Mouse (Mus musculus) erythroblast, embryonic 14.5 days (primary cell): ENCODE measurements around the gene Zpbp. TPM values are rescaled to one million over a fixed set of nuclear protein-coding genes. Genes with fewer than 3 reads are reported as not detected.

Experiments
- H3K27me3 ChIP-seq: 2 replicates; pipeline ENCODE4 v1.6.1; 2012; ENCODE audit warnings: inconsistent platforms; ENCODE audit not compliant: control insufficient read depth
- H3K36me3 ChIP-seq: 2 replicates; pipeline ENCODE4 v1.6.1; 2012; ENCODE audit warnings: mild to moderate bottlenecking, inconsistent platforms; ENCODE audit not compliant: control insufficient read depth
- H3K4me1 ChIP-seq: 2 replicates; pipeline ENCODE4 v1.6.1; 2012; ENCODE audit warnings: inconsistent platforms; ENCODE audit not compliant: control insufficient read depth
- H3K4me3 ChIP-seq: replicated peaks from 2 replicates; pipeline ENCODE3; 2012; ENCODE audit warnings: moderate library complexity, mild to moderate bottlenecking, inconsistent platforms
- H3K9me3 ChIP-seq: 2 replicates; pipeline ENCODE4 v1.6.1; 2012; ENCODE audit warnings: low read length, inconsistent platforms, mixed read lengths; ENCODE audit not compliant: control insufficient read depth
- GATA1 ChIP-seq: IDR thresholded peaks from 2 replicates; pipeline ENCODE4 v1.6.1; 2012; ENCODE audit warnings: low read length, inconsistent platforms, mixed read lengths
- TAL1 ChIP-seq: IDR thresholded peaks from 3 replicates; pipeline ENCODE4 v1.6.1; 2012; ENCODE audit warnings: low read length, inconsistent platforms, mixed read lengths
- polyA plus RNA-seq: library from polyadenylated mRNA; stranded (reverse); fragments of >175 nt; gene quantifications from 2 replicates; pipeline ENCODE4 v1.2.3, GENCODE M21; 2012

The Zpbp gene
- polyA plus RNA-seq, 1 experiment: not detected

DNA sequence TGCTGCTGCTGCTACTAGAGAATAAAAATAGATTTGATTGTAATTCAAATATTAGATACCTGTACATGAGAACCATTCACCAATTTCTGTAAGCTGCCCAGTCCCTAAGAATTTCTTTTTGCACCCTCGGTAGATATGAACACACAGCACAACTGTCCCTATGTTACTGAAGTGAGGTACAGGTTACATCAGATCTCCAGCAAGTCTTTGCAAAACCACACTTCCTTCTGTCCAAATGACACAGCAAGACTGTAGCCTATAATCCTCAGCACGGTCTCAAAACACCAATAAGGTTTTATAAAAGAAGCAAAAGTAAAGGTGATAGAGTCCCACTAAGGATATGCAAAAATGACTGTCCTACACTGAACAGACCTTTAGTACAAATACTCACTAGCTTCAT, 44.9 kb downstream of the Zpbp start:
- Histone ChIP-seq H3K9me3 (no peaks in the 10 kb centered on the region), H3K36me3 (no peaks in the 10 kb centered on the region), H3K27me3 (no peaks in the 10 kb centered on the region), H3K4me3 (no peak overlapping the region), H3K4me1 (no peaks in the 10 kb centered on the region)
- TF ChIP-seq TAL1: no peak
- no peak for TF ChIP-seq GATA1

DNA sequence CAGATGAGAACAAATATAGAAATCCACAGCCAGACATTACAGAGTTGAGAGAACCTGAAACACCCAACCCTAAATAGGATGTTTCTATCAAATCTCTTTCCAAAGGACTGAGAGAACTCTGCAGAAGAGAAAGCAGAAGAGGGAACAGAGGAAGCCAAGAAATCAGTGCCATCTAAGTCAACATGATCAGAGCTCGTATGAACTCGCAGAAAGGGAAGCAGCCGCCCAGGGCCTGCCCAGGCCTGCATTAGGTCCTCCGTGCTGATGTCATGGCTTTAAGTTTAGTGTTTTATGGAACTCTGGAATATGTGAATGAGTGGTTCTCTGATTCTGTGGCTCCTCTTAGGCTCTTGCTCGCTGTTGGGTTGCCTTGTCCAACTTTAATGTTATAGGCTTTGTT, 48.0 kb downstream of the Zpbp start:
- Histone ChIP-seq H3K9me3 (no peaks in the 10 kb centered on the region), H3K36me3 (no peaks in the 10 kb centered on the region), H3K4me3 (no peak overlapping the region), H3K27me3 (no peaks in the 10 kb centered on the region), H3K4me1 (no peaks in the 10 kb centered on the region)
- TF ChIP-seq TAL1 (no peak), GATA1 (no peak)

DNA sequence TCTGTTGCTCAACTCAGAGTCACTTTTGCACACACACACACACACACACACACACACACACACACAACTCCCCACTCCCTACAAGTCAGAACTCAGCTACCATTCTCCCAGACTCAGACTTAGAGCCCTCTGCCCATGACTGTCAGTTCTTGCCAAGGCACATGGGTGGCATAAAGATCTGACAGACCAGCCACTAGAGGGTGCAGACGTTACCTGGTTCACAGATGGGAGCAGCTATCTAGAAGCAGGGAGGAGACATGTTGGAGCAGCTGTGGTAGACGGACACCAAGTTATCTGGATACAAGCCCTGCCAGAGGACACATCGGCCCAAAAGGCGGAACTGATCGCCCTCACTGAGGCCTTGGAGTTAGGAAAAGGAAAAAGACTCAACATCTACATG, 67.5 kb downstream of the Zpbp start:
- Histone ChIP-seq H3K4me3 (no peak overlapping the region), H3K4me1 (no peaks in the 10 kb centered on the region), H3K27me3 (no peaks in the 10 kb centered on the region), H3K36me3 (no peaks in the 10 kb centered on the region), H3K9me3 (peaks cover 12% of the 10 kb centered on the region)
- TF ChIP-seq GATA1 (no peak), TAL1 (no peak)

DNA sequence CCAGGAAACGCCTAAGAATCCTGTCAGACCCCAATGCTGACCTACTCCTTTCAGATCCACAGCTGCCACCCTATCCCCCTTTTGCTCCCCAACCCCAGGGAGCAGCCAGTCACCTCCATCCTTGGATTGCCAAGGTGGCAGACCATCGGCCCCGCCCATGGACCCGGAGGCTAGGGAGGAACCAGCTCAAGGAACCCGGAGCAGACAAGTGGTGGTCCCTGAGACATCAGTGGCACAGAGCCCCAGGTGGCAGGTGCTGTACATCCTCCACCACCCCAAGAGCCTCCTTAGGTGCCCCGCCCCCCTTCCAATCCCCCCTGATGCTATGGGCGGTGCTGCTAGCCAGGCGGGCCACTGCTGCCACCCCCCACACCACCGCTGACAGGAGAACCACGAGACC, 69.0 kb downstream of the Zpbp start:
- Histone ChIP-seq H3K9me3 (peaks cover 12% of the 10 kb centered on the region), H3K4me3 (no peak overlapping the region), H3K4me1 (no peaks in the 10 kb centered on the region), H3K27me3 (no peaks in the 10 kb centered on the region), H3K36me3 (no peaks in the 10 kb centered on the region)
- TF ChIP-seq TAL1 (no peak), GATA1 (no peak)

DNA sequence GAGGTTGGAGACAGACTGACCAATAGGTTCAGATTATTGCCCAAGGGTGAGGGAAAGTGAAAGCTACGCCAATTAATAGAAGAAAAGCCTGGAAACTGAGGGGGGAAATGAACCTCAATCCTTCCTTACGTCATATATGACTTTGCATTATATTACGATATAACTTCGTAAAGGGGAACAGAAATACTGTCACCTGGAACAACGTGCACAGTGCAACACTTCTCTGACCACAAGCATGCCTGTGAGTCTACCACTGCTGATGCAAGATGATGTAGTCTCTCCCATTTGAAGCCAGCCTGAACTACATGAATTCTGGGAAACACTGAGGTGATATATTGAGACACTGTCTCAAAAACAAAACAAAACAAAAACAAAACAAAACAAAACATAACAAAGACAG, 90.9 kb downstream of the Zpbp start:
- Histone ChIP-seq H3K36me3 (no peaks in the 10 kb centered on the region), H3K4me1 (no peaks in the 10 kb centered on the region), H3K9me3 (no peaks in the 10 kb centered on the region), H3K4me3 (no peak overlapping the region), H3K27me3 (no peaks in the 10 kb centered on the region)
- TF ChIP-seq TAL1 (no peak), GATA1 (no peak)

DNA sequence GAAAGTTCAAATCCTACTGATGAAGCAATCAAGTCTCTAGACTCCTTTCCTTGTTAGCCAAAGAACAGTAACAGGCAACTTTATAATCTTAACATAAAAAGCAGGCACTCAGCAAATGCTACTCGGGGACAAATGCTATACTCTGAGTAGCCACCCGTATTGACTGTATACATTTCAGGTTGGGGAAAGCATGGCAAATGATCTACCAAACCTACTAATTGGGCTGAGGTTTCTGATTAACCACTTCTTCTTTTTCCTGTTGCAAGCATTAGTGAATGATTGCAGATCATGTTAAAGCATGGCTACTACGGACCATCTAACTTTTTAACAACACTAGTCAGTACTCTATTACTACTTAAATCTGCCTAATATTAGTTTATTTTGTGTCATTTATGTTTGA, 178.7 kb downstream of the Zpbp start:
- no peak for TF ChIP-seq GATA1
- no peak for TF ChIP-seq TAL1
- Histone ChIP-seq H3K9me3 (no peaks in the 10 kb centered on the region), H3K4me3 (no peak overlapping the region), H3K27me3 (no peaks in the 10 kb centered on the region), H3K4me1 (no peaks in the 10 kb centered on the region), H3K36me3 (no peaks in the 10 kb centered on the region)

DNA sequence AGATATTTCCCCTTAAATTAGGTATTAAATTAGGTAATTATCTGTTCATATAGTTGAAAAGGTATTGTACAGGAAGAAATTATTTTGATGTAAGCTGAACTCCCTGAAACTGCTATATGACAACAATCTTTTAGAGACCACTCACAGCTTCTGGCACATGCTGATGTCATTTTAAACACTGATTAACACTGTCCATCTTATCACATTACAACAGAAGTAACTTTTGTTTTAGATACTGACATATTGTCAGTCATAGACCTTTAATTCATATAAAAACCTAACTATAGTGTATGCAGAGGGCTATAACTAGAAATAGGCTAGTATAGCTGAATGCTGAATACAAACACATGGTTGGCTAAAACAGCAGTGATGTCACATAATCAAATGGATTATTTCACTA, 182.1 kb downstream of the Zpbp start:
- TF ChIP-seq GATA1 (no peak), TAL1 (no peak)
- Histone ChIP-seq H3K27me3 (no peaks in the 10 kb centered on the region), H3K4me1 (no peaks in the 10 kb centered on the region), H3K4me3 (no peak overlapping the region), H3K9me3 (no peaks in the 10 kb centered on the region), H3K36me3 (no peaks in the 10 kb centered on the region)

DNA sequence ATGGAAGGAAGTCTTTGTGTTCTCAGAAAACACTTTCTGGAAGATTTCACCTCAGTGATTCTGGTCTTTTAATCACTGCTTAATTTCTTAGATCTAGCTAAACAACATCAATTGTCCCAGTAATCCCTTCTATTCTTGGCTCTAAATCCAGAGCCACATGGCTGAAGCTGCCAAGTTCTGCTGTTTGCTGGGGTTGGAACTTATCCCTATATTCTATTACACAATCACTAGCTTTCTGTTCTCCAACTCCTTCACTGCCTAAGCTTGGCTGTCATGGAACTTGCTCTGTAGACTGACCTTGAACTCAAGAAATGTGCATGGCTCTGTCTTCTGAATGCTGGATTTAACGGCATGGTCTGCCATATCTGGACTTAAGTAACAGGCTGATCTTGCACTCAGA, 204.9 kb downstream of the Zpbp start:
- Histone ChIP-seq H3K27me3 (no peaks in the 10 kb centered on the region), H3K9me3 (no peaks in the 10 kb centered on the region), H3K4me1 (no peaks in the 10 kb centered on the region), H3K36me3 (no peaks in the 10 kb centered on the region), H3K4me3 (no peak overlapping the region)
- TF ChIP-seq TAL1 (no peak), GATA1 (no peak)

DNA sequence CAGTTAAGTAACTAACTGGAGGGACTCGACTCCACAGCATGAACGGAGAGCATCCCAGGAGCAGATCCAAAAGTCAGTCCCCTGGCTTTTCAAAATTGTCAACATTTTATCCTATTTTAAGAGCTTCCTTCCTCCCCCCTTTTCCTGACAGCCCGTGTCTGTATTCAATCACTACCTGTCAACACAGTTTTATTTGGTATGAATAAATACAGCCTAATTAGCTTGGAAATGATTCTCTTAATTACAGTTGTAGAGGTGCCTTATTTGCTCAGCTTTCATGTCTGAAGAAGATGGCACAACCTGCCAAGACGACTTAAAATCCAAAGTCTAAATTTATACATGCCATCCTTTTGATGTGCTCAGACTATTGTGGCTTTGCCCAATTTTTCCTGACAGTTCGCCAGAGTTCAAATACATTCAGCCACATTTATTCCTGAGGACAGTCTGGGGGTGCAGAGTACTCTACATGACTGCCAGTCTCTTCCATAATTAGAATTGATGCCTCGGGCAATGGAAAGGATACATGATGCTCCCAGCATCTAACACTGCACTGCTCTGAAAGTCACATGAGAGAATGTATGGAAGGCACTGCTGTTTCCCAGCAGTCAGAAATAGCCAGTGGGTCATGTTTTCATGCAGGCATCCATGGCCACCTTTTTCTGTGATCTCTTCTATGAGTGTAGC, 219.4 kb downstream of the Zpbp start:
- H3K36me3 ChIP-seq: no peaks in the 10 kb centered on the region
- H3K27me3 ChIP-seq: no peaks in the 10 kb centered on the region
- no peak for TF ChIP-seq TAL1
- TF ChIP-seq GATA1: no peak
- no peaks in the 10 kb centered on the region for H3K9me3 ChIP-seq
- H3K4me1 ChIP-seq: no peaks in the 10 kb centered on the region
- H3K4me3 ChIP-seq: no peak overlapping the region

DNA sequence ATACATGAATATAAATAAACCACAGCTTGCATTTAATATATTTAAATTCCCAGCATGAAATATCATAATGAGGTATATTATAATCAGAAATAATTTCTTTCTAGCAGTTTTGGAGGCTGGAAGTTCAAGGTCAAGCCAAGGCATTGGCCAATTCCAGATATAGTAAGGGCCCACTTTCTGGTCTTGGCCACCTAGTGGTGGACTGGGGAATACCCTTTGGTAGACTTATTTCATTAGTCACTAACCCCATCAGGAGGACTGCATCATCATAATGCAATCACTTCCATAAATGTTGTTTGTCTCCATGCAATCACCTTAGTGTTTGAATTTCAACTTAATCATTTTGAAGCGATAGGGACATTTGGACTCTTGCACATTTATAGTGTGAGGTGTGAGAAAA, 222.9 kb downstream of the Zpbp start:
- H3K4me3 ChIP-seq: no peak overlapping the region
- no peaks in the 10 kb centered on the region for H3K27me3 ChIP-seq
- no peaks in the 10 kb centered on the region for H3K9me3 ChIP-seq
- H3K4me1 ChIP-seq: no peaks in the 10 kb centered on the region
- no peaks in the 10 kb centered on the region for H3K36me3 ChIP-seq
- no peak for TF ChIP-seq TAL1

Other genes starting within 250 kb of the Zpbp start
- 0.16 and 0.26 TPM in 2 replicates for gene Spata48, start 314 bp downstream of the Zpbp start, polyA plus RNA-seq
- not detected in 2 replicates for gene 4930512M02Rik, start 165.4 kb upstream of the Zpbp start, polyA plus RNA-seq
- 6.6 and 7.2 TPM in 2 replicates for gene Ikzf1, start 222.6 kb upstream of the Zpbp start, polyA plus RNA-seq